Mouse (Mus musculus): ENCODE results near the gene Slc4a2.

- TF ChIP-seq POLR2A (IDR thresholded peaks at IDR 0.05; ENCODE audit: extremely low read depth, insufficient read depth, low read length) (no peak), CTCF (IDR thresholded peaks at IDR 0.05; ENCODE audit: low read depth, low read length) (no peak)
Observed at GRCm38 (mm10) chr5:24392724-24393123, 30.9 kb upstream of the Slc4a2 start.

All from liver, adult 2 months (tissue).